Mouse (Mus musculus): Measurements from ENCODE around the gene Tbxa2r.
A peak's percentile ranks its signal among the peaks of the same experiment; 100 is the strongest.

GRCm38 (mm10) chr10:81320550-81321347 lies 7.8 kb upstream of the Tbxa2r start, which contains the start of gene Cactin:
- no peak for TF ChIP-seq CTCF (IDR thresholded peaks at IDR 0.05; ENCODE audit: insufficient read depth, low read depth, low read length)
- TF ChIP-seq POLR2A (IDR thresholded peaks at IDR 0.05; ENCODE audit: insufficient read depth, low read depth, low read length) = peak; percentile 68; the same call in 1 of the 2 replicates
